Mouse (Mus musculus) urinary bladder, postnatal 4 days (tissue): ENCODE data around the gene Parva.
A peak's percentile ranks its signal among the peaks of the same experiment; 100 is the strongest.

Experiments used
- DNase-seq, 2 experiments: peaks; one replicate each; pipeline ENCODE4 v3.0.0; 2021 to 2022; ENCODE audit warnings: low spot score in 2 of 2

Gene Parva

GRCm38 (mm10) chr7:112512895-112513294 is 85.6 kb downstream of the Parva start:
- DNase-seq = no peak

DNA sequence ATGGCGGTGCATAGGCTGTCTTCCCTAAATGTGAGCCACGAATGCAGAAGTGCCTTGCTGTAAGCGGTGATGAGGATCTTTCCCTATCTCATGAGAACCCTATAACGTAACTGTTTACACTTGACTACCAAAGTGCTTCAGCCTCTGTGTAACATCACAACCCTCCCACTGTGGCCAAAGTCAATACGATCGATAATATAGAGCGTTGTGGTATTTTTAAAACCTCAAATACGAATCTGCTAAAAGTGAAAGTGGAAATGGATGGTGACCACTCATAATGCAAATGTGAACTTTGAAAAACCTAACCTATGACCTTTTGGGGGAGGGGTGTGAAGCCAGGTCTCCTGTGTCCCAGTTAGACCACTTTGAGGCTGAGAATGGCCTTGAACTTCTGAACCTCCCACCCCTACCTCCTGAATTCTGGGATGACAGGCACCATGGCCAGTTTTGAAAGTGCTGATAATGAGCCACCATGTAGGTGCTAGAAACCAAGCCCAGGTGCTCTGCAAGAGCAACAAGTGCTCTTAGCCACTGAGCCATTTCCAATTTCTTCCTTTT is 87.4 kb downstream of the Parva start:
- DNase-seq = no peak

DNA sequence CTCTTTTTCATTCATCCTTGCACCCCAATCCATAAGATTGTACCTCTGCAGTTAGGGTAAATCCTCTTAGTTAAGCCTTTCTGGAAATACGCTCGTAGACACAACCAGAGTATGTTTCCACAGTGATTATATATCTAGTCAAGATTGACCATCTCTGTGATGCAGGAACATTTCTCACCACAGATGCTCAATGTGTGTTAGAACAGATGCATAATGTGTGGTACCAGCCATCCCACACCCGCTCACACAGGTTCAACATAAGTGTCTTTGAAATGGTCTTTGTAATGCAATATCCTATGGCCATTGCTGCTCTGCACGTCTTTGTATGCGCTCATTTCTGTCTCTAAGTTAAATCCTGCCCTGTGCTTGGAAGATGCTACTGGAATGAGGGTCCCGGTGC is 98.2 kb downstream of the Parva start:
- DNase-seq = no peak

DNA sequence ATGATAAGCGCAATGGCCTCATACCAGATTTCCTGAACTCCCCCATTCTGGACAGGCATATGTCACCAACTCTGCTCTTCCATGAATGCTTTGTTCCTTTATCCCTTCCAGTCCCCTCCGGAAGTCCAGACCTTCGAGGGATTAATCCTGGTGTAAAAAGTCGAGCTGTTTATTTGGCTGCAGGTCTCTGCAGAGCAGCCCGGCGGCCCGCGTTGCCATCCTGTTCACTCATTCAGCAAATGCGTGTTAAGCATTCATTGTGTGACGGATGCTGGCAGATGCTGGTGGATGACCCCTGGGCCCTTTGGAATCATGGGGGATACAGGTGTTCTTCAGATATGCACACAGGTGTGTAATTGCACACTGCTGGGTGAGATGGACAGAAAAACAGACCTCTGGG is 98.9 kb downstream of the Parva start:
- no peak for DNase-seq

GRCm38 (mm10) chr7:112527230-112527629 is 99.9 kb downstream of the Parva start:
- DNase-seq = no peak

DNA sequence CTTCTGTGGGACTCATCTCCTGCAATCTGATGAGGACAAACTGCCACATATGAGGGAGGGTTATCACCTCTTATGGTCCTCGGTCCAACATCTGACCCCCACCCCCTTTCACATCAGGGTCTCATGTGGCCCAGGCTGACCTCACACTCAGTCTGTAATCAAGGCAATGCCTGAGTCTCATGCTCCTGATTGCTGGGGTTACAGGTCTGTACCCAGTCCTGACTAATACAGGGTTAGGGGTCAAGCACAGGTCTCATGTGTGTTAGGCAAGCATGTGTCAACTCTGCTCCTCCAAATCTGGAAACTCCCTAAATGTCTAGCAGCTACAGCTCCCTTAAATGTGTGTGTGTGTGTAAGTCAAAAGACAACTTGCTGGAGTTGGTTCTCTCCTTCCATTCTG is 100.8 kb downstream of the Parva start:
- no peak for DNase-seq

- DNase-seq = no peak
Observed at GRCm38 (mm10) chr7:112528582-112529360, 101.5 kb downstream of the Parva start.

- DNase-seq = no peak
Observed at GRCm38 (mm10) chr7:112530924-112531323, 103.6 kb downstream of the Parva start.

GRCm38 (mm10) chr7:112534148-112534547 is 106.8 kb downstream of the Parva start:
- DNase-seq = no peak

DNA sequence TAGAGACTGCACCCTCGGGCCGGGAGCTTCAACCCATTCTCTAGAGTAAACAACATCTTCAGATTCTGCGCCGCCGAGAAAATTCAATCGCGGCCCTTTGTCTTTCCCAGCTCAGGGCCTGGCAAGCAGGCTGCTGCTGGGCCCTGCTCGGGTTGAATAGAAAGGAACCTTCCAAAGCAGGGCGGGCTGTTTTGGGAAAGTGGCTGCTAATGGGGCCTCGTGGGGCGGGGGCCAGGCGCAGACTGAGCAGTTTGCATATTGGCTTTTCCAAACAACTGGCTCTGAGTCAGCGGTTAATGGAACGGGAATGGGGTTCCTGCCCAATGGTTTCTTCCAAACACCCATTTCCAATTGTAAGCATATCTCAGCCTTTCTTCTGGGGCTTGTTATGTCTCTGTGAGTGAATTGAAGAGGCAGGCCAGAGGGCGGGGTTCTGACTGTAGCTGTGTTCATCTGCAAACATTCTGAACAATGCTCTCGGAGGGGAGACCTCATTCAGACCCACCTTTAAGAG is 108.2 kb downstream of the Parva start:
- DNase-seq = peak; percentile 68 to 69

DNA sequence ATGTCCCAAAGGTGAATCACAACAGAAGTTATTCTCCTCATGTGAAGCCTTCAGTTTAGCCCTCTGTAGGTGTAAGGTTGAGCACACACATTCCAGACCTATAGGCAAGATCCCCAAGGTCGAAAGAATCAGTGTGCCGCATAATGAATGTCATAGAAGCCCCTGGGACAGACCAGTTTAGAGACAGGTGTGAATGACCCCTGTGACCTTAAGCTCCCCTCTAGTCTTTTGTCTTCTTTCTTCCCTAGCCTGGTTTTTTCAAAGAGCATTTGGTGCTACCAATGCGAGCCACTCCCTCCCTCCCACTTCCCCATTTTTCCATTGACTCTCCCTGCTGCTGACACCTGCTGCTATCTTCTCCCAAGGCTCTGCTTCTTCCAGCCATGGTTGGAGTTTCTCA is 121.8 kb downstream of the Parva start:
- DNase-seq = no peak

GRCm38 (mm10) chr7:112561504-112561903 is 134.2 kb downstream of the Parva start:
- no peak for DNase-seq

DNA sequence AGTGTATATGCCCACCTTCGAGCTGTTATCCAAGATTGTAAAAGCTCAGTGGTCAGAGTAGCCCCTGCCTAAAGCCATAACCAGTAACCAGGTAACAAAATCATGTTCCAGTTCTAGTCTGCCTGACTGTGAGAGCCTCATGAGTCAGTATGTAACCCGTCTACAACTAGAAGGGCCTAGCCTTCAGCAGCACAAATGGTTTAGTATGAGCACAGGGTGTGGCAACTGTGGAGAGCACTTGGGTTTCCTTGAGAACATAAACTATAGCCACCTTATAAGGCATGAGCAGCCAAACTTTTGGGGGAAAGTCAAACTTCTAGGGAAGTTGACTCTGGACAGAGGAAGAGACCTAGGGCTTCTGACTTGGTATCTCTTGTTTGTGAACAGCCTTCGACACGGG is 139.7 kb downstream of the Parva start:
- DNase-seq = no peak

GRCm38 (mm10) chr7:112568961-112569360 is 141.7 kb downstream of the Parva start:
- no peak for DNase-seq

GRCm38 (mm10) chr7:112581621-112582020 is 154.3 kb downstream of the Parva start:
- DNase-seq = no peak

DNA sequence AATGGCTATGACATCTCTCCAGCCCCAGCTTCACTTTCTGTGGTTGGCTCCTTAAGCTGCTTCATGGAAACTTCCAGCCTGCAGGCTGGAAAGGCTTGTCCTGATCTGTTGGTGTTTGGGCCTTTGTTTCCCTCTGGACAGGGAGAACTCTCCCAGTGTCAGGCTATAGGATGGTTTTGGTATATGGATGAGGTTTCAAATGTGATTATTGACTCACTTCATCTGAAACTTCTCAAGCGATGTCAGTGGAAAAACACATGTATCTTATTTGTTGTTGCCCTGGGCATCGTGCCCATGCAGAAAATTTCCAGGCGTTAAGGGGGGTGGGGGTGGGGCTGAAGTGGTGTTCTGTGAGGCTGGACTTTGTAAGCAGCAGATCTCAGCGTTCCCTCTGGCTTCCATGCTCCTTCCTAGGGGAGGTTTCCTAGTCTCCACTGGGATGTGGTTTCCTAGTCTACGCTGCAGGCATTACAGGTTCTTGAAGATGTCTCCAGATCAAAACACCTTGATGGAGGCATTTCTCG is 155.6 kb downstream of the Parva start:
- no peak for DNase-seq

DNA sequence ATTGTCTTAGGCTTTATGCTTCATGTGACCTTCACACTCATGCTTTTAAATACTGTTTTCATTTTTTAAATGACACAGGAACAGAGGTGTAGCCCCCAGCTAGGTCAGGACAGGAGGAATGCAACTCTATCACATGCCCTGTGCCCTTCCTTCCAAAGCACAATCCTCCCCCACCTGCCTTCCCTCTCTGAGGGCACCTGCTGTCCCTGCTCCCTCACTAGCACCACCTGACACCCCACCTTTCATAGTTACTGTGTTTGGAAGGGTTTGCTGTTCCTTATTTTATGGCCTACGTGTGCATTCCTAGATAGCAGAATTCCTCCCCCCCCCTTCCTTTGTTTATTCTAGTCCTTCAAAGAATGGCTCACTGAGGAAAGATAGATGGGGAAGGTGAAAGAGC is 160.1 kb downstream of the Parva start:
- no peak for DNase-seq

- DNase-seq = no peak
Observed at GRCm38 (mm10) chr7:112589530-112589929, 162.2 kb downstream of the Parva start.

GRCm38 (mm10) chr7:112593586-112593985 is 166.3 kb downstream of the Parva start:
- no peak for DNase-seq

DNA sequence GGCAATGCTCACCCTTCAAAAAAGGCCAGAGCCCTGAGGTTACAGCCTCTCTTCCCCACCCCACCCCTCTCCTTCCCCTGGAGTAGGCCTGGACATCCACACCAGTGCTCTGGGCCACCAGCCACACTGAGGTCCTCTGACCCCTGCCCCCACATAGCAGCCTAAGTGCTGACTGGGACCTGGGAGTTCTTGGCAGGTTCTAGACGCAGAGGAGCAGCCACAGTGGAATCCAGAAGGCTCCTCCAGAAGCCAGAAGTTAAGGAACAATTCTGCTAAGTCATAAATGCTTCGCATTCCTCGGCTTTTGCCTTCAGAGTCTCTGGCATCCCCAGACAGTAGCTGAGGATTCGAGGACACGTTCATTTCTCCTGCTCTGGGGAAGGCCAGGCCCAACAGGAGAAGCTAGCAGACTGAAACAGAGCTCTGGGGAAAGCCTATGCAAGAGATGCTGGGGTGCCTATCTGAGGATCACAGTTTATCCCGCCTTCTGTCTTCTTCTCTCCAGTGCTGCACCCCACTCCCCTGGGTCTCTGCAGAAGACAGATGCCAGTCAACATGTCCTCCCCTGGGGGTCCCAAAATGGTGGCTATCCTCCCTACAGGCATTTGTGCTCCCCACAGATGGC is 168.0 kb downstream of the Parva start:
- no peak for DNase-seq

DNA sequence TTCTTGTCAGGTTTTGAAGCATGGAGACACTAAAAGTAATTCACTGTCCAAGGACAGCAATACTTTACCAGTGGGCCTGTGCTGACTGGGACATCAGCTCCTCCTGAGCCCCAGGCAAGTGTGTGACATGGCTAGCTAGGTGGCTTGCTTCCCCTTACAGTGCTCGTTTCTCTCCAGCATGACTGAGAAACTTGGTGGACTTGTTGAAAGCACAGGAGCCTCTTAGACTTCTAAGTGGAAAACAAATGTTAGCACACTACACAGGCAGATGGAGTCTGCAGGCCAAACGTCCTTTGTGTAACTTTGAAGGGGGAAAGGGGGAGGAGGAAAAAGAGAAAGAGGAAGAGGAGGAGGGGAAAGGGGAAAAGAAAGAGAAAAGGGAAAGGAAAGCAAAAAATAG is 172.3 kb downstream of the Parva start:
- no peak for DNase-seq

DNA sequence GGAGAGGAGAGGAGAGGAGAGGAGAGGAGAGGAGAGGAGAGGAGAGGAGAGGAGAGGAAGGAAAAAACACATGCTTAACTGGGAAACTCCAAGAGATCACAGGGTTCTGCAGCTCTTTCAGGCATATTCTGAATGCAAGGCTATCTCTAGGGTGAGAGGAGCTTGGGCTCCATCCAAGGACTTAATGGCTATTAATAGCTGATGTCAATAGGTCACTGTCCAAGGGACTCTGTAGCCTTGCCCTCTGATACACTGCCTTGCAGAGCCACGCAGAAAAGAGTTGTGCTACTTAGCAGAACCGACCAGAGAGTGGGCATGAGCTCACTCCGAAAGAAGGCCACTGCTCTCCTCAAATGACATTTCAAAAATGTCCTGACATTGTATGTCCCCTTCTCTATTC is 172.9 kb downstream of the Parva start:
- no peak for DNase-seq

- no peak for DNase-seq
Observed at GRCm38 (mm10) chr7:112602966-112603365, 175.7 kb downstream of the Parva start.
